Mouse (Mus musculus) liver, embryonic 12.5 days (tissue): ENCODE measurements around the gene Yif1a. TPM values are rescaled to one million over a fixed set of nuclear protein-coding genes. Genes with fewer than 3 reads are reported as not detected.
A peak's percentile ranks its signal among the peaks of the same experiment; 100 is the strongest.

Experiments
- ATAC-seq: fragments of 200-750 bp; cut with Nextera tagmentation; 2 replicates; pipeline ENCODE4 v1.8.0; 2017; ENCODE audit warnings: moderate number of reproducible peaks, mild to moderate bottlenecking, moderate library complexity
- H3K27ac ChIP-seq: fragments of 300-500 bp; sonication (generic); 2 replicates; pipeline ENCODE4 v1.5.1; 2016; ENCODE audit warnings: mild to moderate bottlenecking
- H3K27me3 ChIP-seq: fragments of 300-500 bp; sonication (generic); replicated peaks from 2 replicates; pipeline ENCODE4 v1.6.1; 2016; ENCODE audit warnings: mild to moderate bottlenecking, moderate library complexity
- H3K36me3 ChIP-seq: fragments of 300-500 bp; sonication (generic); 2 replicates; pipeline ENCODE4 v1.6.1; 2016; ENCODE audit warnings: mild to moderate bottlenecking, moderate library complexity
- H3K4me1 ChIP-seq: fragments of 300-500 bp; sonication (generic); 2 replicates; pipeline ENCODE4 v1.6.1; 2016
- H3K4me2 ChIP-seq: fragments of 300-500 bp; sonication (generic); 2 replicates; pipeline ENCODE4 v1.6.1; 2016; ENCODE audit warnings: mild to moderate bottlenecking, moderate library complexity
- H3K4me3 ChIP-seq: fragments of 300-500 bp; sonication (generic); 2 replicates; pipeline ENCODE4 v1.5.1; 2016; ENCODE audit warnings: mild to moderate bottlenecking, moderate library complexity
- H3K9ac ChIP-seq: fragments of 300-500 bp; sonication (generic); 2 replicates; pipeline ENCODE4 v1.6.1; 2016; ENCODE audit warnings: mild to moderate bottlenecking, moderate library complexity
- H3K9me3 ChIP-seq: fragments of 300-500 bp; sonication (generic); replicated peaks from 2 replicates; pipeline ENCODE4 v1.6.1; 2016; ENCODE audit warnings: mild to moderate bottlenecking, moderate library complexity
- WGBS: fragments of 180-500 bp; shearing (Covaris S2); methylation state at CpG from one replicate; pipeline ENCODE4 v1.1.7; 2016; ENCODE audit not compliant: insufficient replicate concordance; 5-methylcytosine and 5-hydroxymethylcytosine counted together
- polyA plus RNA-seq: library from polyadenylated mRNA; unstranded; fragments of >200 nt; fragmentation: Nextera tagmentation; extraction: Ambion mirVana; gene quantifications from 2 replicates; pipeline ENCODE4 v1.2.1, GENCODE M21; 2016

Yif1a gene
- polyA plus RNA-seq, 1 experiment from 2014 or later, result 51.7 TPM

GRCm38 (mm10) chr19:5065104-5065503 lies 23.2 kb upstream of the Yif1a start:
- H3K4me1 ChIP-seq, result peaks cover 63% of the 10 kb centered on the region
- ATAC-seq, result no peak
- H3K36me3 ChIP-seq, result no peaks in the 10 kb centered on the region
- H3K4me3 ChIP-seq, result no peak overlapping the region
- peaks cover 41% of the 10 kb centered on the region for H3K27me3 ChIP-seq
- H3K27ac ChIP-seq, result no peak overlapping the region
- WGBS, result 61% methylated on average over 7 of the region's 7 CpGs
- H3K9me3 ChIP-seq, result no peaks in the 10 kb centered on the region
- H3K9ac ChIP-seq, result no peak overlapping the region
- H3K4me2 ChIP-seq, result no peak overlapping the region

GRCm38 (mm10) chr19:5067040-5067799 lies 21.1 kb upstream of the Yif1a start:
- Histone ChIP-seq H3K27ac (peak overlapping the region; percentile 83), H3K4me2 (peak overlapping the region; percentile 92), H3K9me3 (no peaks in the 10 kb centered on the region), H3K36me3 (no peaks in the 10 kb centered on the region), H3K4me3 (peak overlapping the region; percentile 56), H3K9ac (peak overlapping the region; percentile 71), H3K4me1 (peaks cover 70% of the 10 kb centered on the region), H3K27me3 (peaks cover 55% of the 10 kb centered on the region)
- 4% methylated on average over 15 of the region's 15 CpGs for WGBS
- peak; percentile 85 for ATAC-seq

GRCm38 (mm10) chr19:5067867-5068569 lies 20.3 kb upstream of the Yif1a start, which contains the start of gene Cd248:
Gene Cd248, plus strand, starts transcription at chr19:5068078.
- peak within 1 kb of the TSS; percentile 92 for H3K4me2 ChIP-seq
- H3K9me3 ChIP-seq, result no peaks in the 10 kb centered on the region
- peaks cover 48% of the 10 kb centered on the region for H3K27me3 ChIP-seq
- H3K9ac ChIP-seq, result peak within 1 kb of the TSS; percentile 71
- H3K4me3 ChIP-seq, result peak within 1 kb of the TSS; percentile 56
- peaks cover 72% of the 10 kb centered on the region for H3K4me1 ChIP-seq
- H3K27ac ChIP-seq, result peak within 1 kb of the TSS; percentile 83
- H3K36me3 ChIP-seq, result no peaks in the 10 kb centered on the region
- ATAC-seq, result peak; percentile 17
- WGBS, result 2% methylated on average over 56 of the region's 56 CpGs

DNA sequence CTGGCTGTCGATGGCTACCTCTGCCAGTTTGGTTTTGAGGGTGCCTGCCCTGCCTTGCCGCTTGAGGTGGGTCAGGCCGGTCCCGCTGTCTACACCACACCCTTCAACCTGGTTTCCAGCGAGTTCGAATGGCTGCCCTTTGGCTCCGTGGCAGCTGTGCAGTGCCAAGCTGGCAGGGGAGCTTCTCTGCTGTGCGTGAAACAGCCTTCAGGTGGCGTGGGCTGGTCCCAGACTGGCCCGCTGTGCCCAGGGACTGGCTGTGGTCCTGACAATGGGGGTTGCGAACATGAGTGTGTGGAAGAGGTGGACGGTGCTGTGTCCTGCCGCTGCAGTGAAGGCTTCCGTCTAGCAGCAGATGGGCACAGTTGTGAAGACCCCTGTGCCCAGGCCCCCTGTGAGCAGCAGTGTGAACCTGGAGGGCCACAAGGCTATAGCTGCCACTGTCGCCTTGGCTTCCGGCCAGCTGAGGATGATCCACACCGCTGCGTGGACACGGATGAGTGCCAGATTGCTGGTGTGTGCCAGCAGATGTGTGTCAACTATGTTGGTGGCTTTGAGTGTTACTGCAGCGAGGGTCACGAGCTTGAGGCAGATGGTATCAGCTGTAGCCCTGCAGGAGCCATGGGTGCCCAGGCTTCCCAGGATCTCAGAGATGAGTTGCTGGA lies 19.6 kb upstream of the Yif1a start:
- peak overlapping the region; percentile 92 for H3K4me2 ChIP-seq
- peaks cover 52% of the 10 kb centered on the region for H3K27me3 ChIP-seq
- H3K4me3 ChIP-seq, result peak overlapping the region; percentile 56
- peaks cover 73% of the 10 kb centered on the region for H3K4me1 ChIP-seq
- H3K36me3 ChIP-seq, result no peaks in the 10 kb centered on the region
- WGBS, result 45% methylated on average over 21 of the region's 21 CpGs
- H3K27ac ChIP-seq, result peak overlapping the region; percentile 83; the same call in 1 of the 2 replicates
- no peak for ATAC-seq
- peak overlapping the region; percentile 71 for H3K9ac ChIP-seq
- no peaks in the 10 kb centered on the region for H3K9me3 ChIP-seq

GRCm38 (mm10) chr19:5069486-5069885 lies 18.9 kb upstream of the Yif1a start:
- Histone ChIP-seq H3K9me3 (no peaks in the 10 kb centered on the region), H3K4me3 (no peak overlapping the region), H3K4me1 (peaks cover 73% of the 10 kb centered on the region), H3K27me3 (peaks cover 60% of the 10 kb centered on the region), H3K9ac (no peak overlapping the region), H3K27ac (no peak overlapping the region), H3K4me2 (peak overlapping the region; percentile 92), H3K36me3 (no peaks in the 10 kb centered on the region)
- WGBS, result 63% methylated on average over 5 of the region's 5 CpGs
- ATAC-seq, result no peak

DNA sequence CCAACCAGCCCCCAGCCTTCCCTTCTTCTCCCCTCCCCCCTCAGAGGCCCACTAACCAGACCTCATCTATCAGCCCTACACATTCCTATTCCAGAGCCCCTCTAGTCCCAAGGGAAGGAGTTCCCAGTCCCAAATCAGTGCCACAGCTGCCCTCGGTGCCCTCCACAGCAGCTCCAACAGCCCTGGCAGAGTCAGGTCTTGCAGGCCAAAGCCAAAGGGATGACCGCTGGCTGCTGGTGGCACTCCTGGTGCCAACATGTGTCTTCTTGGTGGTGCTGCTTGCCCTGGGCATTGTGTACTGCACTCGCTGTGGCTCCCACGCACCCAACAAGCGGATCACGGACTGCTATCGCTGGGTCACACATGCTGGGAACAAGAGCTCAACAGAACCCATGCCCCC lies 18.4 kb upstream of the Yif1a start:
- H3K27ac ChIP-seq, result no peak overlapping the region
- peaks cover 71% of the 10 kb centered on the region for H3K4me1 ChIP-seq
- WGBS, result 66% methylated on average over 7 of the region's 7 CpGs
- H3K36me3 ChIP-seq, result no peaks in the 10 kb centered on the region
- no peak for ATAC-seq
- 0 out of 2 replicates have a peak overlapping the region, but pooled peaks have one; percentile 2 for H3K4me3 ChIP-seq
- H3K4me2 ChIP-seq, result peak overlapping the region; percentile 92
- no peak overlapping the region for H3K9ac ChIP-seq
- H3K9me3 ChIP-seq, result no peaks in the 10 kb centered on the region
- peaks cover 65% of the 10 kb centered on the region for H3K27me3 ChIP-seq

GRCm38 (mm10) chr19:5071077-5071476 lies 17.3 kb upstream of the Yif1a start:
- Histone ChIP-seq H3K4me3 (peak overlapping the region; percentile 57), H3K9ac (no peak overlapping the region), H3K27ac (peak overlapping the region; percentile 64), H3K4me2 (peak overlapping the region; percentile 92), H3K27me3 (peaks cover 76% of the 10 kb centered on the region), H3K9me3 (no peaks in the 10 kb centered on the region), H3K4me1 (peaks cover 64% of the 10 kb centered on the region), H3K36me3 (no peaks in the 10 kb centered on the region)
- ATAC-seq, result no peak
- WGBS, result 14% methylated on average over 11 of the region's 11 CpGs

GRCm38 (mm10) chr19:5071545-5072369 lies 16.6 kb upstream of the Yif1a start:
- peak overlapping the region; percentile 64 for H3K27ac ChIP-seq
- peak; percentile 77 for ATAC-seq
- 4% methylated on average over 40 of the region's 40 CpGs for WGBS

DNA sequence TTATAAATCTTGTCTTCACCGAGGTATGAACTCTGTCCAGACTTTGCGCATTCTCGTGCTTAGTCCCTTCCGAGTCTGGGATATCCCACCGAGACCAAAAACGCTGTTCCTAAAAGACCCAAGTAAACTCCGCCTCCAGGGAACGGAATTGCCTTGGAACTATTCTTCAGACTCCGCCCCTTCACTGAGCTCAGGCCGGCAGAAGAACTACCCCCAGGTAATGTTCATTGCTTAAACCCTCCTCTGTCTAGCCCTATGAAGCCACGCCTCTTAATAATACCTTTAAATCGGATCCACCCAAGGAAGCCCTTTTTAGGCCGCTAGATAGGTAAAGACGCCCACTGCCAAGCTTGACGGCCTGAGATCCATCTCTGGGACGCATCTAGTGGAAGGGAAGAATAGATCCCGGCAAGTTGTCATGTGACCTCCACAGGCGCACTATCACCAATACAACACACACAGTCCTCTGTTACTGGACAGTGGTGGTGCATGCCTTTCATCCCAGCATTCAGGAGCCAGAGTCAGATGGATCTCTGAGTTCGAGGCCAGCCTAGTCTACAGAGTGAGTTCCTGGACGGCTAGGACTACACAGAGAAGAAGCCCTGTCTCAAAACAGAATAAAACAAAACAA lies 15.8 kb upstream of the Yif1a start:
- 6% methylated on average over 20 of the region's 20 CpGs for WGBS
- H3K9me3 ChIP-seq, result no peaks in the 10 kb centered on the region
- peak overlapping the region; percentile 92 for H3K4me2 ChIP-seq
- H3K4me1 ChIP-seq, result peaks cover 56% of the 10 kb centered on the region
- H3K9ac ChIP-seq, result peak overlapping the region; percentile 54
- H3K36me3 ChIP-seq, result no peaks in the 10 kb centered on the region
- H3K4me3 ChIP-seq, result peak overlapping the region; percentile 57
- peak overlapping the region; percentile 64 for H3K27ac ChIP-seq
- peak; percentile 29; the same call in 1 of the 2 replicates for ATAC-seq
- peaks cover 74% of the 10 kb centered on the region for H3K27me3 ChIP-seq

More at GRCm38 (mm10) chr19:5071545-5072369, 16.6 kb upstream of the Yif1a start:
- peak overlapping the region; percentile 57 for H3K4me3 ChIP-seq
- peaks cover 63% of the 10 kb centered on the region for H3K4me1 ChIP-seq
- no peaks in the 10 kb centered on the region for H3K36me3 ChIP-seq
- peak overlapping the region; percentile 92 for H3K4me2 ChIP-seq
- H3K9me3 ChIP-seq, result no peaks in the 10 kb centered on the region
- H3K27me3 ChIP-seq, result peaks cover 81% of the 10 kb centered on the region
- H3K9ac ChIP-seq, result peak overlapping the region; percentile 54

DNA sequence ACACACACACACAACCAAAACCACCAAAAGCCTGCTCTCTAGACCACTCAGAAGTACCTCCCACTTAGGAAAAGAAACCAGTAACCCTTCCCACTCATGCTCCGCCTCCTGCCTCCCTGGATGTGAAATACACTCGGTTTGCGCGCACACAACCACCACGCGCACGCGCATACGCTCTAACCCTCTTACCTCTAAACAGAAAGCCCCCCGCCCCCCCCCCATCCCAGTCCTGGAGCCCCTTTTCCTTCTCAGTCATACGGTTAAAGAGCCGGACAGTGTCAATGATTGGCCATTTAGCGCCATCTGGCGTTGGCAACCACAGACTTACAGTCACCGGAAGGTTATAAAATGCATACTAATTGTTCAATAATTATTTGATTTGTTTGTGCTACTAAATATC lies 15.3 kb upstream of the Yif1a start:
- Histone ChIP-seq H3K27me3 (peaks cover 69% of the 10 kb centered on the region), H3K4me3 (peak overlapping the region; percentile 57), H3K36me3 (no peaks in the 10 kb centered on the region), H3K9ac (peak overlapping the region; percentile 14; the same call in 1 of the 2 replicates), H3K4me1 (peaks cover 51% of the 10 kb centered on the region), H3K27ac (no peak overlapping the region), H3K9me3 (no peaks in the 10 kb centered on the region), H3K4me2 (peak overlapping the region; percentile 92)
- peak; percentile 3; the same call in 1 of the 2 replicates for ATAC-seq
- 2% methylated on average over 15 of the region's 15 CpGs for WGBS

DNA sequence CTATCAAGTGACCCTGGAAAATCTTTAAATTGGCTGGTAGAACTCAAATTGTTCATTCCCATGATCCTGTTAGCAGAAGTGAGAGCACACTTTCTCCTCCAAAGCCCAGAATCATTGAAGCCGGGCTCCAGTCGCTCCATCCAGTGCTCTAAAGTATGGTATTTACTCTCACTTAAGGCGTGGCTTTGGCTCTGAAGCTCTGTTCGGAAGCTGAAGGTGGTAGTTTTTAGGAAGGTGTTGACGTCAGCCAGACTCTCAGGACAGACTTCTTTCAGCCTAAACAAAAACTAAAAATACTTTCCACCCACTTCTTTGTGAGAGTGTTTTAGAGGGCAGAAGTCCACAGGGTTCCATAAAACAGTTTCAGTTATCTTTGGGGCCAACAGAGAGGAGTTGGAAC lies 14.8 kb upstream of the Yif1a start:
- Histone ChIP-seq H3K9me3 (no peaks in the 10 kb centered on the region), H3K27ac (no peak overlapping the region), H3K4me1 (peaks cover 46% of the 10 kb centered on the region), H3K36me3 (no peaks in the 10 kb centered on the region), H3K9ac (no peak overlapping the region), H3K27me3 (peaks cover 69% of the 10 kb centered on the region), H3K4me3 (no peak overlapping the region), H3K4me2 (no peak overlapping the region)
- 39% methylated on average over 5 of the region's 5 CpGs for WGBS
- no peak for ATAC-seq
